In the genomic region with DNA sequence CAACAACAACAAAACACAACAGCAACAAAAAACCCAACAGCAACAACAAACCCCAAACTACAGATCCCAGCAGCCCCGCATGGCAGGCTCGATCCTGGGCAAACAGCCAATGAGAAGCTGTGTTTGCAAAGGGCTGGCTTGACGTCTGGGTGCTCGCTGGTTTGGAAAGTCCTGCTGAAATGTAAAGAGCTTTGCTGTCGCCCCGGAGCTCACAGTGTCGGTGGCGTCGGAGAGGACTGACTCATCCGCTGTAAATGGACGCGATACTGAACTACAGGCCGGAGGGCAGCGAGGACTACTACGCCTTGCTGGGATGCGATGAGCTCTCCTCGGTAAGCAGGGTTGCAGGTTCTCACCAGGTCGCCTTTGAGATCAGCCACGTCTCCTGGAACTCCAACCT, we compare ENCODE assay signal across 8 mouse cellular contexts. TPM values are rescaled to one million over a fixed set of nuclear protein-coding genes. Genes with fewer than 3 reads are reported as not detected.
DNase-seq lines count a peak whose midpoint lies in the region; ATAC-seq and TF ChIP-seq lines count a peak whose summit lies in the region.

No protein-coding gene starts in this region.

- peak overlapping the region; percentile 72 for H3K4me3 ChIP-seq in ES-Bruce4 (ENCODE audit: low read depth, low read length)
- peak overlapping the region; percentile 52 for H3K4me3 ChIP-seq in forebrain, embryonic 13.5 days
- H3K4me3 ChIP-seq in liver, embryonic 16.5 days (ENCODE audit: low read depth, low read length) = peak overlapping the region; percentile 72
- peak overlapping the region; percentile 46 for H3K4me3 ChIP-seq in neural tube, embryonic 12.5 days
- peak overlapping the region; percentile 58 for H3K4me3 ChIP-seq in stomach, postnatal 0 days (ENCODE audit: low read depth, low read length)

- intact Hi-C loops in heart, postnatal 10 days (cut with DNase I) = no loop called here

- TF ChIP-seq POLR2A in ES-Bruce4 (IDR thresholded peaks at IDR 0.05; ENCODE audit: insufficient read depth, low read length) = no peak

- ATAC-seq in cerebellum, adult (ENCODE audit: insufficient number of reproducible peaks, low FRiP score, low TSS enrichment) = peak; percentile 76
- ATAC-seq in forebrain, embryonic 13.5 days = peak; percentile 77
- ATAC-seq in liver, embryonic 16.5 days (ENCODE audit: low read depth) = peak; percentile 84
- peak; percentile 81 for ATAC-seq in neural tube, embryonic 12.5 days (ENCODE audit: low FRiP score, low read depth)
- peak; percentile 74 for ATAC-seq in stomach, postnatal 0 days (ENCODE audit: low FRiP score, low TSS enrichment)

- peak overlapping the region; percentile 73 for H3K4me2 ChIP-seq in forebrain, embryonic 13.5 days
- H3K4me2 ChIP-seq in liver, embryonic 16.5 days (ENCODE audit: low read depth, low read length) = peak overlapping the region; percentile 77
- H3K4me2 ChIP-seq in neural tube, embryonic 12.5 days (replicated peaks) = peak overlapping the region; percentile 67
- H3K4me2 ChIP-seq in stomach, postnatal 0 days (replicated peaks; ENCODE audit: low read depth) = peak overlapping the region; percentile 69

- H3K36me3 ChIP-seq in ES-Bruce4 (ENCODE audit: control insufficient read depth, insufficient read depth, low read length, poor library complexity, severe bottlenecking) = no peaks in the 10 kb centered on the region
- H3K36me3 ChIP-seq in forebrain, embryonic 13.5 days (ENCODE audit: poor library complexity, severe bottlenecking) = no peaks in the 10 kb centered on the region
- H3K36me3 ChIP-seq in liver, embryonic 16.5 days (ENCODE audit: control insufficient read depth, insufficient read depth) = no peaks in the 10 kb centered on the region
- H3K36me3 ChIP-seq in neural tube, embryonic 12.5 days = no peaks in the 10 kb centered on the region
- no peaks in the 10 kb centered on the region for H3K36me3 ChIP-seq in stomach, postnatal 0 days (ENCODE audit: control insufficient read depth, insufficient read depth, low read length)

- H3K27me3 ChIP-seq in ES-Bruce4 (ENCODE audit: control insufficient read depth, insufficient read depth, low read length, poor library complexity, severe bottlenecking) = no peaks in the 10 kb centered on the region
- H3K27me3 ChIP-seq in forebrain, embryonic 13.5 days = 0 out of 2 replicates have a peak, but pooled peaks cover 5% of the 10 kb centered on the region
- H3K27me3 ChIP-seq in liver, embryonic 16.5 days (ENCODE audit: control insufficient read depth, insufficient read depth, low read depth, low read length) = no peaks in the 10 kb centered on the region
- no peaks in the 10 kb centered on the region for H3K27me3 ChIP-seq in neural tube, embryonic 12.5 days (replicated peaks)
- H3K27me3 ChIP-seq in stomach, postnatal 0 days (ENCODE audit: control insufficient read depth, insufficient read depth, low read length) = no peaks in the 10 kb centered on the region

- under 1% methylated on average over 19 of the region's 19 CpGs for WGBS in forebrain, embryonic 13.5 days
- WGBS in large intestine, adult 2 months = under 1% methylated on average over 19 of the region's 19 CpGs
- WGBS in liver, embryonic 16.5 days (ENCODE audit: insufficient replicate concordance) = under 1% methylated on average over 19 of the region's 19 CpGs
- WGBS in neural tube, embryonic 12.5 days = under 1% methylated on average over 19 of the region's 19 CpGs
- under 1% methylated on average over 19 of the region's 19 CpGs for WGBS in stomach, postnatal 0 days

- no peaks in the 10 kb centered on the region for H3K9me3 ChIP-seq in ES-Bruce4 (replicated peaks; ENCODE audit: control insufficient read depth, insufficient read depth, low read length, poor library complexity, severe bottlenecking)
- H3K9me3 ChIP-seq in forebrain, embryonic 13.5 days (replicated peaks) = no peaks in the 10 kb centered on the region
- H3K9me3 ChIP-seq in liver, embryonic 16.5 days (replicated peaks; ENCODE audit: control insufficient read depth, low read length) = no peaks in the 10 kb centered on the region
- no peaks in the 10 kb centered on the region for H3K9me3 ChIP-seq in neural tube, embryonic 12.5 days
- no peaks in the 10 kb centered on the region for H3K9me3 ChIP-seq in stomach, postnatal 0 days (ENCODE audit: control insufficient read depth, low read length)

- H3K9ac ChIP-seq in ES-Bruce4 (ENCODE audit: low read depth, poor library complexity, severe bottlenecking) = peak overlapping the region; percentile 28; the same call in 1 of the 2 replicates
- H3K9ac ChIP-seq in forebrain, embryonic 13.5 days = peak overlapping the region; percentile 58
- H3K9ac ChIP-seq in liver, embryonic 16.5 days (ENCODE audit: low read depth, low read length) = peak overlapping the region; percentile 77
- H3K9ac ChIP-seq in neural tube, embryonic 12.5 days = peak overlapping the region; percentile 48; the same call in 1 of the 2 replicates
- peak overlapping the region; percentile 71 for H3K9ac ChIP-seq in stomach, postnatal 0 days (ENCODE audit: low read length)

- no peak for TF ChIP-seq EP300 in ES-Bruce4 (IDR thresholded peaks at IDR 0.05; ENCODE audit: insufficient read depth, low read depth, low read length)
- no peak for TF ChIP-seq EP300 in stomach, postnatal 0 days (optimal IDR thresholded peaks at IDR 0.05)

- peak; percentile 85 to 87 for DNase-seq in heart, postnatal 10 days
- DNase-seq in large intestine, adult 2 months (ENCODE audit: low read depth, low spot score) = peak; percentile 70
- DNase-seq in stomach, postnatal 0 days (ENCODE audit: low spot score) = peak; percentile 87

- H3K27ac ChIP-seq in ES-Bruce4 (ENCODE audit: insufficient read depth, low read length) = no peak overlapping the region
- no peak overlapping the region; the same call in 1 of the 2 replicates for H3K27ac ChIP-seq in forebrain, embryonic 13.5 days
- H3K27ac ChIP-seq in liver, embryonic 16.5 days (ENCODE audit: low read length) = peak overlapping the region; percentile 81
- no peak overlapping the region for H3K27ac ChIP-seq in neural tube, embryonic 12.5 days
- H3K27ac ChIP-seq in stomach, postnatal 0 days (replicated peaks) = peak overlapping the region; percentile 58; the same call in 1 of the 2 replicates

- no peak for TF ChIP-seq CTCF in ES-Bruce4 (IDR thresholded peaks at IDR 0.05; ENCODE audit: low read depth, low read length)
- no peak for TF ChIP-seq CTCF in stomach, postnatal 0 days (IDR thresholded peaks at IDR 0.05; ENCODE audit: low read depth)

- no peaks in the 10 kb centered on the region for H3K4me1 ChIP-seq in ES-Bruce4 (ENCODE audit: control insufficient read depth, insufficient read depth, low read length)
- H3K4me1 ChIP-seq in forebrain, embryonic 13.5 days = peaks cover 6% of the 10 kb centered on the region
- H3K4me1 ChIP-seq in liver, embryonic 16.5 days (ENCODE audit: control insufficient read depth, low read depth, low read length) = peaks cover 7% of the 10 kb centered on the region
- peaks cover 4% of the 10 kb centered on the region for H3K4me1 ChIP-seq in neural tube, embryonic 12.5 days
- 0 out of 2 replicates have a peak, but pooled peaks cover 2% of the 10 kb centered on the region for H3K4me1 ChIP-seq in stomach, postnatal 0 days (replicated peaks; ENCODE audit: control insufficient read depth, insufficient read depth)

RNA-seq across cellular contexts. Expression of a gene that starts 4.2 kb away (rescaled TPM):
- 3.7 and 4.6 TPM in 2 replicates for polyA plus RNA-seq in ES-Bruce4 (2011; ENCODE audit: insufficient read depth, insufficient read length, low read depth, missing spikeins)
- 8.3 and 9.1 TPM in 2 replicates for polyA plus RNA-seq in forebrain, embryonic 13.5 days (2015; fragmentation: Nextera tagmentation; extraction: Ambion mirVana)
- total RNA-seq in heart, postnatal 10 days (2021) = 1 to 10 TPM; 7.8 to 8.7 TPM
- polyA plus RNA-seq in large intestine, adult 2 months (2012; rRNA removed) = 0.78 and 1.2 TPM in 2 replicates
- polyA plus RNA-seq in liver, embryonic 16.5 days (2015; fragmentation: Nextera tagmentation; extraction: Ambion mirVana) = 17.0 and 19.1 TPM in 2 replicates
- polyA plus RNA-seq in neural tube, embryonic 12.5 days (2016; fragmentation: Nextera tagmentation; extraction: Ambion mirVana) = 19.3 and 21.1 TPM in 2 replicates
- polyA plus RNA-seq in stomach, postnatal 0 days (2015; fragmentation: Nextera tagmentation; extraction: Ambion mirVana) = 10.2 and 11.0 TPM in 2 replicates

RNA-seq across cellular contexts. Expression of a gene that starts 4.9 kb away (rescaled TPM):
- polyA plus RNA-seq in ES-Bruce4 (2011; ENCODE audit: insufficient read depth, insufficient read length, low read depth, missing spikeins) = 53.5 and 54.2 TPM in 2 replicates
- polyA plus RNA-seq in forebrain, embryonic 13.5 days (2015; fragmentation: Nextera tagmentation; extraction: Ambion mirVana) = 5.0 and 5.3 TPM in 2 replicates
- total RNA-seq in heart, postnatal 10 days (2021) = 10 to 100 TPM; 12.4 to 14.2 TPM
- polyA plus RNA-seq in large intestine, adult 2 months (2012; rRNA removed) = 2.0 and 3.2 TPM in 2 replicates
- polyA plus RNA-seq in liver, embryonic 16.5 days (2015; fragmentation: Nextera tagmentation; extraction: Ambion mirVana) = 2.4 and 3.1 TPM in 2 replicates
- 10.8 and 10.9 TPM in 2 replicates for polyA plus RNA-seq in neural tube, embryonic 12.5 days (2016; fragmentation: Nextera tagmentation; extraction: Ambion mirVana)
- polyA plus RNA-seq in stomach, postnatal 0 days (2015; fragmentation: Nextera tagmentation; extraction: Ambion mirVana) = 2.9 and 3.2 TPM in 2 replicates

RNA-seq across cellular contexts. Expression of a gene that starts 35.1 kb away (rescaled TPM):
- not detected in 2 replicates for polyA plus RNA-seq in ES-Bruce4 (2011; ENCODE audit: insufficient read depth, insufficient read length, low read depth, missing spikeins)
- polyA plus RNA-seq in forebrain, embryonic 13.5 days (2015; fragmentation: Nextera tagmentation; extraction: Ambion mirVana) = not detected in 2 replicates
- total RNA-seq in heart, postnatal 10 days (2021) = not detected
- polyA plus RNA-seq in large intestine, adult 2 months (2012; rRNA removed) = not detected in 2 replicates
- not detected in 2 replicates for polyA plus RNA-seq in liver, embryonic 16.5 days (2015; fragmentation: Nextera tagmentation; extraction: Ambion mirVana)
- polyA plus RNA-seq in neural tube, embryonic 12.5 days (2016; fragmentation: Nextera tagmentation; extraction: Ambion mirVana) = not detected in 2 replicates
- not detected in 2 replicates for polyA plus RNA-seq in stomach, postnatal 0 days (2015; fragmentation: Nextera tagmentation; extraction: Ambion mirVana)

RNA-seq across cellular contexts. Expression of a gene that starts 43.5 kb away (rescaled TPM):
- not detected in 2 replicates for polyA plus RNA-seq in ES-Bruce4 (2011; ENCODE audit: insufficient read depth, insufficient read length, low read depth, missing spikeins)
- 0.26 and 0.40 TPM in 2 replicates for polyA plus RNA-seq in forebrain, embryonic 13.5 days (2015; fragmentation: Nextera tagmentation; extraction: Ambion mirVana)
- total RNA-seq in heart, postnatal 10 days (2021) = 10 to 100 TPM; 75.4 to 79.3 TPM
- polyA plus RNA-seq in large intestine, adult 2 months (2012; rRNA removed) = 0.14 and 0.40 TPM in 2 replicates
- 0.09 and 0.11 TPM in 2 replicates for polyA plus RNA-seq in liver, embryonic 16.5 days (2015; fragmentation: Nextera tagmentation; extraction: Ambion mirVana)
- polyA plus RNA-seq in neural tube, embryonic 12.5 days (2016; fragmentation: Nextera tagmentation; extraction: Ambion mirVana) = 0.90 and 1.1 TPM in 2 replicates
- 0.27 and 0.35 TPM in 2 replicates for polyA plus RNA-seq in stomach, postnatal 0 days (2015; fragmentation: Nextera tagmentation; extraction: Ambion mirVana)

Comparison
In these comparisons a context has a peak if more than half of its experiments do, and no peak if none do; other contexts are left out.
1. H3K27ac ChIP-seq: peak in liver, embryonic 16.5 days (single experiment) and stomach, postnatal 0 days (single experiment); none in ES-Bruce4 (single experiment), forebrain, embryonic 13.5 days (single experiment) and neural tube, embryonic 12.5 days (single experiment).
2. Peak in every context shown above with its lines, with median percentiles within 50 percentile points of each other: H3K4me3 ChIP-seq, H3K9ac ChIP-seq, ATAC-seq, H3K4me2 ChIP-seq and DNase-seq.